Mouse (Mus musculus) MEL (cell line): ENCODE measurements at regions not wholly inside any gene's neighbourhood (a gene's known extent, or its start where the extent isn't known, plus 50 kb on each side); places are given as distances from the start of the nearest gene placed in this dataset.

ENCODE experiments used
- CHD2 ChIP-seq: IDR thresholded peaks from 2 replicates; pipeline ENCODE4 v1.6.1; 2011; ENCODE audit warnings: low read length, improper control_type of control experiment
- CTCF ChIP-seq, 3 experiments: IDR thresholded peaks in 2 of 3; conservative IDR thresholded peaks in 1 of 3; 2 replicates each; pipeline ENCODE4 v1.5.1; 2011 to 2012; ENCODE audit warnings: low read length in 3 of 3, low read depth in 2 of 3, mild to moderate bottlenecking in 2 of 3, improper control_type of control experiment in 1 of 3, inconsistent platforms in 1 of 3, mixed read lengths in 1 of 3, moderate library complexity in 1 of 3; ENCODE audit not compliant: control insufficient read depth in 1 of 3, insufficient read depth in 1 of 3, poor library complexity in 1 of 3, severe bottlenecking in 1 of 3
- EP300 ChIP-seq, 2 experiments: IDR thresholded peaks; 2 replicates each; pipeline ENCODE4 v1.6.1; 2011; ENCODE audit warnings: improper control_type of control experiment in 2 of 2, low read length in 2 of 2, low read depth in 1 of 2, mild to moderate bottlenecking in 1 of 2
- MAX ChIP-seq: IDR thresholded peaks from 2 replicates; pipeline ENCODE4 v1.6.1; 2011; ENCODE audit warnings: low read length, improper control_type of control experiment
- NELFE ChIP-seq: IDR thresholded peaks from 2 replicates; pipeline ENCODE4 v1.6.1; 2011; ENCODE audit warnings: low read depth, low read length, improper control_type of control experiment
- POLR2A ChIP-seq, 2 experiments: IDR thresholded peaks; 2 replicates each; pipeline ENCODE4 v1.6.1; 2011 to 2012; ENCODE audit warnings: low read length in 2 of 2, mild to moderate bottlenecking in 2 of 2, control low read depth in 1 of 2, improper control_type of control experiment in 1 of 2, low read depth in 1 of 2, moderate library complexity in 1 of 2; ENCODE audit not compliant: control insufficient read depth in 1 of 2, insufficient read depth in 1 of 2, poor library complexity in 1 of 2
- POLR2AphosphoS2 ChIP-seq: IDR thresholded peaks from 2 replicates; pipeline ENCODE4 v1.6.1; 2011; ENCODE audit warnings: low read length, improper control_type of control experiment
- RAD21 ChIP-seq: IDR thresholded peaks from 2 replicates; pipeline ENCODE4 v1.6.1; 2011; ENCODE audit warnings: mild to moderate bottlenecking, low read depth, low read length, improper control_type of control experiment
- SMC3 ChIP-seq: IDR thresholded peaks from 2 replicates; pipeline ENCODE4 v1.6.1; 2011; ENCODE audit warnings: low read depth, low read length, improper control_type of control experiment
- TCF12 ChIP-seq: IDR thresholded peaks from 2 replicates; pipeline ENCODE4 v1.6.1; 2014; ENCODE audit warnings: low read depth, mild to moderate bottlenecking, inconsistent platforms, low read length, improper control_type of control experiment, moderate library complexity
- ZMIZ1 ChIP-seq: IDR thresholded peaks from 2 replicates; pipeline ENCODE4 v1.6.1; 2012; ENCODE audit warnings: low read depth, mild to moderate bottlenecking, inconsistent platforms, low read length, improper control_type of control experiment, moderate library complexity

DNA sequence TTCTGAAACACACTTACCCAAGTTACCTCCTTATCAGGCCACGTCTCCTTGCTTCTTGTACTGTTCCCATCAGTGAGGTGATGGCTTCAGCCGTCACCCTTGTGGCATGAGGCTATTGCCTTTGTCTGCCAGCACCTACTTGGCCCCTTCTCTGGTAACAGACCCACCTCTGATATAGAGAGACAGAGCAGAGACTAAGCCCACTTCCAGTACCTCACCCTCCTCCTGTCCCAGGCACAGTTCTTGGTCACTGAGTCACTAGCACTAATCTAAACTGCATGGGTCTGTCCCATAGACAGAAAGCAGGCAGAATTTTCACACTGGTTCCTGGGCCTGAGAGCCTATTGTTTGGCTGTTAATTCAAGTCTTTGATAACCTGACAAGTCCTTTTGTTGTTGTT, 370.3 kb downstream of the Mllt3 start:
- TF ChIP-seq MAX (no peak), SMC3 (no peak), POLR2A (IDR thresholded peaks at IDR 0.05; ENCODE audit: control insufficient read depth in 1 of 2, insufficient read depth in 1 of 2, low read depth in 1 of 2, low read length in 2 of 2, poor library complexity in 1 of 2) (no peak), CTCF (IDR thresholded peaks at IDR 0.05 in 2 of 3, conservative IDR thresholded peaks at IDR 0.05 in 1 of 3; ENCODE audit: control insufficient read depth in 1 of 3, insufficient read depth in 1 of 3, low read depth in 2 of 3, low read length in 3 of 3, poor library complexity in 1 of 3, severe bottlenecking in 1 of 3) (no peak), EP300 (IDR thresholded peaks at IDR 0.05; ENCODE audit: low read depth in 1 of 2, low read length in 2 of 2) (no peak), ZMIZ1 (no peak), POLR2AphosphoS2 (no peak), NELFE (no peak), CHD2 (no peak), RAD21 (no peak), TCF12 (no peak)
